Mouse (Mus musculus): ENCODE data around the gene Hsdl1. TPM values are rescaled to one million over a fixed set of nuclear protein-coding genes. Genes with fewer than 3 reads are reported as not detected.

Hsdl1 gene
- total RNA-seq, 2 experiments from 2014 or later = 17.9 to 20.7 TPM

- intact Hi-C loops (cut with DNase I) = no loop called here
- no peak for DNase-seq
Observed at GRCm38 (mm10) chr8:119545180-119545579, 29.8 kb downstream of the Hsdl1 start.

GRCm38 (mm10) chr8:119544606-119545005 is 30.4 kb downstream of the Hsdl1 start:
- intact Hi-C loops (cut with DNase I) = no loop called here
- no peak for DNase-seq

- DNase-seq = no peak
- intact Hi-C loops (cut with DNase I) = no loop called here
Observed at GRCm38 (mm10) chr8:119531973-119532372, 43.0 kb downstream of the Hsdl1 start.

GRCm38 (mm10) chr8:119531397-119531796 is 43.6 kb downstream of the Hsdl1 start:
- no peak for DNase-seq
- intact Hi-C loops (cut with DNase I) = no loop called here

GRCm38 (mm10) chr8:119530937-119531336 is 44.0 kb downstream of the Hsdl1 start:
- intact Hi-C loops (cut with DNase I) = no loop called here
- DNase-seq = no peak

GRCm38 (mm10) chr8:119528762-119529161 is 46.2 kb downstream of the Hsdl1 start:
- intact Hi-C loops (cut with DNase I) = loop anchor here (10.0 kb wide), 1 partner anchor 76 kb away; the partner anchor contains the start of gene Taf1c
- DNase-seq = no peak

GRCm38 (mm10) chr8:119520102-119520501 is 54.9 kb downstream of the Hsdl1 start:
- intact Hi-C loops (cut with DNase I) = loop anchor here (10.0 kb wide), 1 partner anchor 85 kb away; the partner anchor contains the start of gene Taf1c
- DNase-seq = no peak

- DNase-seq = no peak
Observed at GRCm38 (mm10) chr8:119516674-119517073, 58.3 kb downstream of the Hsdl1 start.

GRCm38 (mm10) chr8:119515767-119516166 is 59.2 kb downstream of the Hsdl1 start:
- no peak for DNase-seq
- intact Hi-C loops (cut with DNase I) = no loop called here

More at GRCm38 (mm10) chr8:119516674-119517073, 58.3 kb downstream of the Hsdl1 start:
- intact Hi-C loops (cut with DNase I) = no loop called here

- intact Hi-C loops (cut with DNase I) = no loop called here
- DNase-seq = no peak
Observed at GRCm38 (mm10) chr8:119514940-119515339, 60.0 kb downstream of the Hsdl1 start.

- DNase-seq = no peak
- intact Hi-C loops (cut with DNase I) = no loop called here
Observed at GRCm38 (mm10) chr8:119513405-119513804, 61.6 kb downstream of the Hsdl1 start.

Other genes starting within 250 kb of the Hsdl1 start
- gene Hsbp1, start 230.7 kb downstream of the Hsdl1 start, total RNA-seq (2021) = 100 to 1,000 TPM; 159 to 166 TPM
- 100 to 1,000 TPM; 102 to 110 TPM for gene Mlycd, start 180.3 kb downstream of the Hsdl1 start, total RNA-seq (2021)
- 1 to 10 TPM; 1.3 to 2.5 TPM for gene Osgin1, start 141.1 kb downstream of the Hsdl1 start, total RNA-seq (2021)
- gene Necab2, start 128.5 kb downstream of the Hsdl1 start, total RNA-seq (2021) = not detected
- gene Slc38a8, start 73.5 kb downstream of the Hsdl1 start, total RNA-seq (2021) = not detected
- 10 to 100 TPM; 54.0 to 54.7 TPM for gene Mbtps1, start 16.4 kb downstream of the Hsdl1 start, total RNA-seq (2021)
- under 1 TPM in 1 of 2 experiments, not detected in 1; 0.12 TPM for gene Dnaaf1, start 52 bp upstream of the Hsdl1 start, total RNA-seq (2021)
- 1 to 10 TPM; 4.0 to 4.2 TPM for gene Taf1c, start 30.0 kb upstream of the Hsdl1 start, total RNA-seq (2021)
- not detected for gene Adad2, start 37.6 kb upstream of the Hsdl1 start, total RNA-seq (2021)
- gene Kcng4, start 60.5 kb upstream of the Hsdl1 start, total RNA-seq (2021) = under 1 TPM; 0.10 to 0.33 TPM
- gene Wfdc1, start 91.2 kb upstream of the Hsdl1 start, total RNA-seq (2021) = 10 to 100 TPM; 48.2 to 51.1 TPM
- gene Atp2c2, start 124.8 kb upstream of the Hsdl1 start, total RNA-seq (2021) = under 1 TPM; 0.17 TPM
- 10 to 100 TPM; 11.6 to 14.6 TPM for gene Tldc1, start 203.2 kb upstream of the Hsdl1 start, total RNA-seq (2021)